Mouse (Mus musculus): ENCODE results near the gene Etnk1.
"Not testable (repeated sequence)": the region's sequence is repeated elsewhere in the genome, so short reads cannot be mapped to it uniquely, and the experiment has no call there.

Gene Etnk1

GRCm38 (mm10) chr6:143171781-143172465 is 4.9 kb downstream of the Etnk1 start:
- no peak for DNase-seq

- DNase-seq, result not testable (repeated sequence)
Observed at GRCm38 (mm10) chr6:143172683-143173082, 5.7 kb downstream of the Etnk1 start.

- DNase-seq, result no peak
Observed at GRCm38 (mm10) chr6:143174226-143174625, 7.2 kb downstream of the Etnk1 start.

DNA sequence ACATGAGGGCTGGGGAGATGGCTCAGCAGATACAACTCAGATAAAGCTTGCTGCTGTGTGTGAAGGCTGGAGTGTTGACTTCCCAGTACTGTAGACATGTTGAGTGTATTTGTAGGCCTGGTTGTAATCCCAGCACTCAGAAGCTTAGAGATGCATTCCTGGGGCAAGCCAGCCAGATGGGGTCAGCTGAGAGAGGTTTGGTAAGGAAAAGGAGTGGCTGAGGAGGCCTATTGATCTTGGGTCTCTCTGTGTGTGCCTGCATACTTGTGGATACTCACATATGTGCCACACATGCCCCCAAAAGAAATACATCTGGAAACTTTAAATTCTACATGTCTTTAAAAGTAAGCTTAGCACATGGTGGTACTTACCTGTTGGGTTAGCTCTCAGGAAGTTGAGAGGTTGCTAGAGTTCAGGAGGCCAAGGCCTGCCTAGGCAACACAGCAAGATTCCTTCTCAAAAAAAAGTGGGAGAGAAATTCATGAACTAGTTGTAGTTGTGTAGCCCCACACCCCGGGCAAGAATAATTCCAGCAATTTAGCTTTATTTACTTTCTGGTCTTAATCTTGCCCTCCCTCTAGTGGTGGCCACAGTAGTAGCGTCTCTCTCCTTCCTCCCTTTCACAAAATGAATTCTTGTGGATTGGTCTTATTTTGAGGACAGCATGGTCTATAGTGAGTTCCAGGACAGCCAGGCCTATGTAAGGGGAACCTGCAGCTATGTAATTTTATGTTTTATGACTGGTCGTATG is 8.1 kb downstream of the Etnk1 start:
- DNase-seq, result peak; percentile 61

DNA sequence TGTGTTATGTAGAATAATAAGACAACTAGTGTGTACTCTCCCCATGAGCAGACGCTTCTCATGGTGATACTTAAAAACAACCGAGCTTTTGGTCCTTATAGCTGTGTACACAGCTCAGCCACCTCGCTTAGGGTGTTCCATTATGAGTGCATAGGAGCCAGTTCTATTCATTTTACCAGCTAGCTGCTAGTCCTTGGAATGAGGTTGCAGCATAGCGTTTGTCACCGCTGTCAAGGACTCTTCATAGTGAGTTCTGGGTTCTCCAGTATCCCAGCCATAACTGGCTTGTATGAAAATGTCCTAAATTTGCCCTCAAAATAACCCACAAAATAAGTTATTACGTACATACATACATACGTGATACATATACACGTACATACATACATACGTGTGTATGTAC is 9.1 kb downstream of the Etnk1 start:
- no peak for DNase-seq

- DNase-seq, result no peak
Observed at GRCm38 (mm10) chr6:143176591-143176990, 9.6 kb downstream of the Etnk1 start.

GRCm38 (mm10) chr6:143179181-143179580 is 12.2 kb downstream of the Etnk1 start:
- no peak for DNase-seq

DNA sequence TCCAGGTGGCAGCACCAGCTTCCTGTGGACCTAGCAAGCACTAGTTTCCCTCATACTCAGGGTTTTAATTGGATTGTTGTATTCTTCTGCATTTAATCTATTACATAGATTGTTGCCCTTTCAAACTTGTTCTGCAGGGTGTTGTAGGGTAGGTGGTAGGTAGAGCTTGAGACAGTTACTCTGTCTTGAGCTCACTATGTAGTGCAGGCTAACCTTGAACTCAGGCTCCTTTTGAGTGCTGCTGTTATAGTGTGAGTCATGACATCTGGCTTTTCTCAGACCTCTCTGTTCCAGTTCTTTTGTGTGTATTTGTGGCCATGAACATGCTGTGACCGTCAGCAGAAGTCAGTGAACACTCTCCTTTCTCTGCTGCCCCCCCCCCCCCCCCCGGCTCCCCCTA is 12.7 kb downstream of the Etnk1 start:
- no peak for DNase-seq

DNA sequence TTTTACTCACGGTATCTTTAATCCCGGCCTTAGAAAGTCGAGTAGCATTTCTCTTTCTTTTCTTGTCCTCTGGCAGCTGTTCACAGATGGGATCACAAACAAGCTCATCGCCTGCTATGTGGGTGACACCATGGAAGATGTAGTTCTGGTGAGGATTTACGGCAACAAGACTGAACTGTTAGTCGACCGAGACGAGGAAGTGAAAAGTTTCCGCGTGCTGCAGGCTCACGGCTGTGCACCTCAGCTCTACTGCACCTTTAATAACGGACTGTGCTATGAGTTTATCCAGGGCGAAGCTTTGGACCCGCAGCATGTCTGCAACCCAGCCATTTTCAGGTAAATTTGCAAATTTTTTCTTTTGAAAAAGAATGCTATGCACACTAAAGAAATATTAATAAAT is 13.5 kb downstream of the Etnk1 start:
- no peak for DNase-seq

DNA sequence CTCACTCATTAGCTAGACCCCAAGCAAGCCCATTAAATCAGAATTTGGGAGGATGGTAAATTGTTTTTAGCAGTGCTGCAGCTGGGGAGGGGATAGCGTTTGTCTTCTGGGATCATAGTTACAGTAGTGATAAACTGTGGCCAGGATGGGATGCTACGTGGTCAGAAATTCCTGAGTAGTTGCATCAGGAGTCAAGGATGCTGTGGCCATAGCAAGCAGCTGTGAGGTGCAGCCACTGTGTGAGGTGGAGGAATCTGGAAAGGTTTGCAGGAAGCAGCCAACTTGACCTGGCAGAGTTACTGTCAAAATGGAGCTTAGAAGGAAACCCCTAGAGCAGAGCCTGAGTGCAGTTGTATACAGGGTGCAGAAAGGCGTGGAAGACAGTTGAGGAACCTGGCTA is 17.1 kb downstream of the Etnk1 start:
- DNase-seq, result no peak

DNA sequence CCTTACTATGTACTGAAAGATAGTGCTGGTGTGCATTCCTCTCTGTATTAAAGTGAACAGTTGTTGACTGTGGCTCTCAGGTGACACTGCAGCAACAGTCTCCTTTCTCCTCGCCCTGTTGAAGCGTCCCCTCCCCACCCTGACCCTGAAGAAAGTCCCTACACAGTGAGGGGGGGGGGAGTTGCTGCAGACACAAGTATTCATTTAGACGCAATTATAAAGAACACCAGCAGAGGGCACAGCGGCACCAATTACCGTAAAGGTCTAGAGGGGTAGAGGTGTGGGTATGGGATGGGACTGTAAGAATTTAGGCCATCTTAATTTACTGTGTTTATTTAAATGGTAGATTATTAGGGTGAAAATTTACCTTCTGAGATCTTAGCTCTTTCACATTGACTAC is 17.7 kb downstream of the Etnk1 start:
- DNase-seq, result no peak

DNA sequence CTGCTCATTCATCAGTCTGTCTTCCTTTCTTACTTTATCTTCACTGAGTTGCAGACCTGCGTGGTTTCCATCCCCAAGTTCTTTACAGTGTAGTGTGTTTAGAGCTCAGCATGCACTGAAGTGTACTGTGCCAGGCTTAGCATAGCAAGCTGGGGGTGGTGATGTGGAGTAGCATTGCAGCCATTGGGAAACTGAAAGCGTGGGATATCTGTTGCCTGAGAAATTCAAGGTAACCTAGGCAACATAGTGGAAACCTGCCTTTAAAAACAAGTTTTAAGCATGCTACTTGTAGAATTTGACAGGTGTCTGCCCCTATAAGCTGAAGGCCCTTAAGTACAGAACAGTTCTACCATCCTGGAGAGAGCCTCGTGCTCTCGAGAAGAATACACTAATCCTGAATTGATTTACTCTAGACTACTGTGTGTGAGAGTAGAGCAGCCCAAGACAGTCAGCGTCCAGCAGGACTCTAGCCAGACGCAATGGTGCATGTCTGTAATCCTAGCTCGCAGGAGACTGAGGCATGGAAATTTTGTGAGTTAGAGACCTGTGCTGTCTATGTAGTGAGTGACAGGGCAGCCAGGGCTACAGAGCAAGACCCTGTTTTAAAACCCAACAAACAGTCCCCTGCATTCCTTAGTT is 23.9 kb downstream of the Etnk1 start:
- DNase-seq, result no peak

GRCm38 (mm10) chr6:143191477-143192098 is 24.6 kb downstream of the Etnk1 start:
- no peak for DNase-seq

DNA sequence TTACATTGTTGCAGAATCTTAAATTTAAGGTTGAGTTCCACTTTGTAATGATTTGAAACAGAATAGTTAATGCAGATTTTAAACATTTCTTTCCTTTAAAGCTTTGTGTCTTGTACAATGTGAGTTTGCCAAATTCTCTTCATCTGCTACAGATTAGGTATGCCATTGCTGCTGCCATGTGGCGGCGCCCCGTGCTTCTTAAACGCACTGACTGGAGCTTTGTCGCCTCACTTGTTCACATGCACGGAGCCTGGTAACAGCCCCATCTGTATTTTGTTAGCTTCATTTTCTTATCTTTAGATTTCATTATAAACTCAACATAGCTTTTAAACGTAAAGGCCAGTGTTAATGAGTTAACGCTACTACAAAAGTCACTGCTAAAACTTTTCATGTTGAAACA is 25.7 kb downstream of the Etnk1 start:
- DNase-seq, result no peak

DNA sequence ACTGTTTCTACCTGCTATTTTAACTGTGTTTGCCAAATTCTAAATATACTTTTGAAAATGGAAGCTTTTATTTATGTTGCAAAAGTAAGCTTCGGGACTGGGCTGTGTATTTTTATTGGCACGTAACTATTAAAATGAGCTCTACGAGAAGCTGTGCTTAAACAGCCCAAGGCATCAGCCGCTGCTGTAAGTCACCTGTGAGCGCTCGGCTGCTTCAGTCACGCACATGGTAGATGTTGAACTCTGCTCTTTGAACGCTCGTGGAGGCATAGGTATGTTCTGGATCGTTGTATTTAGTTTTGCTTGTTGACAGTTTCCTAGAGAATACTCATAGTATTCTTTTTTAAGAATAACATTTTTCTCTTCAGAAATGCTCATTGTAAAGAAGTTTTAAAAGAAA is 26.1 kb downstream of the Etnk1 start:
- DNase-seq, result peak; percentile 42

DNA sequence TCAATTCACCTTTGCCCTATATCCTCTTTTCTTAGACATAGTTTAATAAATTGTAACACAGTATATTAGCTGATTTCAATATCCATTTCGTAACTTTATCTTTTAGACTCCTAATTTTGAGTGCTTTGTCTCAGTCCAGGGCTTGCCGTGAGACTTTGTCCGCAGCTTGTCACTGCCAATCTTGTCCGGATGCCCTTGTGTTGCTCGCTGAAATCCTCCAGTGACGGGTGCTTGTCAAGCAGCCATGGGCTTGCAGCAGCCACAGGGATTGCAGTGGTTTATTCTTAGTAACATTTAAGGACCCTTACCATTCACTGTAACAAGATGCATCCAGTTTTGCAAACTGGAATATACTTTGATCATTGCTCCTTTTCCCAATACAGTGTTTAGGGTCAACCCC is 26.6 kb downstream of the Etnk1 start:
- DNase-seq, result no peak

DNA sequence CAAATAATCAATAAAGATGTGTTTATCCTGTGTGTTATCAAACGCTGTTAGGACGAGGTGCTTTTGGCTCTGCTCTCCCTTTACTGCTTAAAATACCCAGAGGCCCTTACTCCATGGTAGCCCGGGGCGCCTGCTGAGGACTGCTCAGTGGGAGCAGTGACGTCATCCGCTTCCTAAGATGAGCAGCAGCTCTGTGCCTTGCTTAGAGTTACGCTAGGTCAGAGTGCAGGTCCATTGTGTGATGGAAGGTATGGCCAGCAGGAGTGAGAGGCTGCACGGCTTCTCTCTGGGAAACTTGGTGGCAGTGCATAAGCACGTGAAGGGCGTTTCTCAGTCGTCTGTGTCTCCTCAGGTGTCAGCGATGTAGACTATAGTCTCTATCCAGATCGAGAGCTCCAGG is 30.0 kb downstream of the Etnk1 start:
- DNase-seq, result no peak

DNA sequence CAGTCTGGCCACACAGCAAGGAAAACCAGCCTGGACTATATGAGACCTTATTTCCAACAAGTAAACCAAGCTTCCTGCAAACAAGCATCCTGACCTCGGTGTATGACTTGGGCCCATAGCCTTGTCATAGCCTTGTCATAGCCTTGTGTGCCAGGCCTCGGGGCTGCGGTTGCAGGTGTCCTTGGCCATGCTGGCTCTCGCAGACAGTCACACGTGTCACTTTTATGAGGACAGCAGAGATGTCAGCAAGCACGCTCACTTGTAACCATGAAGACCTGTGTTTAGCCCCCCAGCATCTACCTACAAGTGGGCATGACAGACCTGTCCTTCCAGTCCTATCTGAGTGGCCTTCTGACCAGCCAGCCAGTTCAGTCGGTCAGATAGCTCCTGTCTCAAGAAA is 31.4 kb downstream of the Etnk1 start:
- no peak for DNase-seq

GRCm38 (mm10) chr6:143203097-143203496 is 36.1 kb downstream of the Etnk1 start:
- no peak for DNase-seq

GRCm38 (mm10) chr6:143208880-143209279 is 41.9 kb downstream of the Etnk1 start:
- DNase-seq, result no peak

- no peak for DNase-seq
Observed at GRCm38 (mm10) chr6:143212766-143213165, 45.7 kb downstream of the Etnk1 start.

DNA sequence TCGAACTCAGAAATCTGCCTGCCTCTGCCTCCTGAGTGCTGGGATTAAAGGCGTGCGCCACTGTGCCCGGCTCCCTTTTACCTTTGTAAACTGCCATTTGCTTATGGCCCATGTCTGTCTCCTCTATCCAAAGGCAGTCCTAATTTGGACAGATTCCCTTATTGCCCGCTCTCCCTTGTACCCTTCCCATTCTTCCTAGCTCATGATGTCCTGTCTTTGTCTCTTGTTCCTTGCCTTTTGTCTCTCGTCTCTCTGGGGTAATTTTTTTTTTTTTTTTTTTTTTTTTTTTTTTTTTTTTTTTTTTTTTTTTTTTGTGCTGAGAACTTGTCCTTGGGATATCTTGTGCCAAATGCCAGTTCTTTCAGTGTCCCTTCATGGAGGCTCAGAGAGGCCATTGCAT is 46.4 kb downstream of the Etnk1 start:
- no peak for DNase-seq

- DNase-seq, result no peak
Observed at GRCm38 (mm10) chr6:143216221-143216620, 49.2 kb downstream of the Etnk1 start.

- DNase-seq, result peak; percentile 27
Observed at GRCm38 (mm10) chr6:143219347-143219746, 52.3 kb downstream of the Etnk1 start.
